ENCODE assay signal across 24 mouse cellular contexts in the genomic region with DNA sequence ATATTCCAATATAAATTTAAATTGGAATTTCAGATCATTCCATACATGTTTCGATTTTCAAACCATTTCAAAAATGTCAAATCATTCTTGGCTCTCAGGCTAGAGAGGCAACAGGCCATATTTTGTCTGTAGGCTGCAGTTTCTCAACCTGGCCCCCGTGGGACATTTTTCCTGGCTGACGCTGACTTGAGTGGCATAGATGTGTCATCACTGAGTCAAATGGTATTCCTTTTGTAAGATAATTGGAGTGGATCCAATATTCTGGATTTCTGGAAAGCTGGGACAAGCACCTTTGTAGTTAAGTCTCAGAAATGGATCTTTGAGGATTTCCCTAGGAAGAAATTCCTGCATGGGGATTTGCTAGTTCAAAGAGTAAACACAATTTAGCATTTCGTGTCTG. TPM values are rescaled to one million over a fixed set of nuclear protein-coding genes. Genes with fewer than 3 reads are reported as not detected.
A peak's percentile ranks its signal among the peaks of the same experiment; 100 is the strongest.
DNase-seq lines count a peak whose midpoint lies in the region; ATAC-seq and TF ChIP-seq lines count a peak whose summit lies in the region.
"Had no signal": no experiment of that assay in that cellular context is flagged by ENCODE, and none has a peak within 500 bp of the region (broad histone marks: within the 10 kb centered on the region; RNA-seq: fewer than 3 reads in every experiment).

No protein-coding gene starts in this region.

- no peaks in the 10 kb centered on the region for H3K9me3 ChIP-seq in midbrain, embryonic 15.5 days
- H3K9me3 ChIP-seq: embryonic facial prominence, embryonic 15.5 days; forebrain, embryonic 10.5 days; heart, embryonic 15.5 days; hindbrain, embryonic 15.5 days; midbrain, embryonic 12.5 days had no signal

- no peak for TF ChIP-seq POLR2A in embryonic fibroblast, embryonic 13.5 days (IDR thresholded peaks at IDR 0.05; ENCODE audit: low read depth, low read length)

- H3K4me1 ChIP-seq in embryonic fibroblast, embryonic 13.5 days (ENCODE audit: control insufficient read depth, insufficient read depth, low read length): no peaks in the 10 kb centered on the region
- H3K4me1 ChIP-seq in midbrain, embryonic 15.5 days: no peaks in the 10 kb centered on the region
- H3K4me1 ChIP-seq: embryonic facial prominence, embryonic 15.5 days; heart, embryonic 15.5 days; hindbrain, embryonic 15.5 days; midbrain, embryonic 12.5 days had no signal

- H3K27ac ChIP-seq in embryonic fibroblast, embryonic 13.5 days (ENCODE audit: insufficient read depth, low read length): peak overlapping the region; percentile 61; the same call in 1 of the 2 replicates
- no peak overlapping the region for H3K27ac ChIP-seq in midbrain, embryonic 15.5 days
- H3K27ac ChIP-seq: embryonic facial prominence, embryonic 15.5 days; forebrain, embryonic 10.5 days; heart, embryonic 15.5 days; hindbrain, embryonic 15.5 days; midbrain, embryonic 12.5 days; stomach, postnatal 0 days had no signal

- 77% methylated on average over 4 of the region's 4 CpGs for WGBS in midbrain, embryonic 15.5 days

- no peak overlapping the region for H3K4me3 ChIP-seq in embryonic fibroblast, embryonic 13.5 days (ENCODE audit: insufficient read depth, low read length)
- H3K4me3 ChIP-seq in midbrain, embryonic 15.5 days: no peak overlapping the region
- H3K4me3 ChIP-seq: embryonic facial prominence, embryonic 15.5 days; forebrain, embryonic 10.5 days; heart, embryonic 15.5 days; hindbrain, embryonic 15.5 days; midbrain, embryonic 12.5 days had no signal

- H3K9ac ChIP-seq in midbrain, embryonic 15.5 days: no peak overlapping the region
- H3K9ac ChIP-seq: embryonic facial prominence, embryonic 15.5 days; forebrain, postnatal 0 days; heart, embryonic 15.5 days; hindbrain, embryonic 15.5 days; midbrain, embryonic 12.5 days had no signal

- no peaks in the 10 kb centered on the region for H3K27me3 ChIP-seq in midbrain, embryonic 15.5 days (replicated peaks)
- H3K27me3 ChIP-seq: embryonic facial prominence, embryonic 15.5 days; heart, embryonic 15.5 days; hindbrain, embryonic 15.5 days; midbrain, embryonic 12.5 days had no signal

- TF ChIP-seq CTCF in embryonic fibroblast, embryonic 13.5 days (IDR thresholded peaks at IDR 0.05; ENCODE audit: borderline replicate concordance, insufficient read depth, low read length): no peak

- H3K4me2 ChIP-seq in midbrain, embryonic 15.5 days: no peak overlapping the region
- H3K4me2 ChIP-seq: embryonic facial prominence, embryonic 15.5 days; heart, embryonic 15.5 days; hindbrain, embryonic 15.5 days; midbrain, embryonic 12.5 days had no signal

- ATAC-seq in midbrain, embryonic 15.5 days (replicated peaks): no peak
- ATAC-seq: forebrain, postnatal 0 days; lung, postnatal 0 days had no signal

- no peaks in the 10 kb centered on the region for H3K36me3 ChIP-seq in midbrain, embryonic 15.5 days (replicated peaks)
- H3K36me3 ChIP-seq: embryonic facial prominence, embryonic 15.5 days; forebrain, embryonic 10.5 days; heart, embryonic 15.5 days; hindbrain, embryonic 15.5 days; midbrain, embryonic 12.5 days had no signal

- DNase-seq in adrenal gland, postnatal 10 days: peak; percentile 49
- no peak for DNase-seq in adrenal gland, postnatal 4 days (ENCODE audit: low spot score in 2 of 2)
- DNase-seq in NIH3T3 (ENCODE audit: low read depth): peak; percentile 81
- DNase-seq in cerebellum, postnatal 4 days (ENCODE audit: low spot score in 2 of 2): no peak
- no peak for DNase-seq in retina, embryonic 14.5 days (ENCODE audit: low spot score)
- DNase-seq: B cell, adult 2 months; cerebellum, adult 9-10 months; forebrain, postnatal 0 days; gastrocnemius, postnatal 25 days; heart, postnatal 4 days; kidney, adult 8-10 months; kidney, postnatal 10 days; right cerebral cortex, postnatal 14 days; thymus, adult 2 months; thymus, postnatal 4 days had no signal

RNA-seq across cellular contexts. Expression of a gene that starts 1.2 kb away (rescaled TPM):
- total RNA-seq in adrenal gland, postnatal 10 days (2021): 100 to 1,000 TPM in 1 of 2 experiments, 10 to 100 TPM in 1; 88.5 to 109 TPM
- 100 to 1,000 TPM; 142 to 178 TPM for total RNA-seq in adrenal gland, postnatal 4 days (2021)
- polyA plus RNA-seq in embryonic fibroblast, embryonic 13.5 days (2011; ENCODE audit: insufficient read length, low read depth, missing spikeins): 86.8 and 118 TPM in 2 replicates
- polyA plus RNA-seq in midbrain, embryonic 15.5 days (2015; fragmentation: Nextera tagmentation; extraction: Ambion mirVana): 32.2 and 34.2 TPM in 2 replicates

RNA-seq across cellular contexts. Expression of a gene that starts 39.0 kb away (rescaled TPM):
- total RNA-seq in adrenal gland, postnatal 10 days (2021): 10 to 100 TPM; 60.5 to 66.0 TPM
- 10 to 100 TPM; 80.3 to 82.8 TPM for total RNA-seq in adrenal gland, postnatal 4 days (2021)
- polyA plus RNA-seq in embryonic fibroblast, embryonic 13.5 days (2011; ENCODE audit: insufficient read length, low read depth, missing spikeins): 90.7 and 102 TPM in 2 replicates
- polyA plus RNA-seq in midbrain, embryonic 15.5 days (2015; fragmentation: Nextera tagmentation; extraction: Ambion mirVana): 27.7 and 29.0 TPM in 2 replicates

Comparison
In these comparisons a context has a peak if more than half of its experiments do, and no peak if none do; other contexts are left out.
1. DNase-seq: peak in adrenal gland, postnatal 10 days (single experiment) and NIH3T3 (single experiment); none in adrenal gland, postnatal 4 days (0 of 2), cerebellum, postnatal 4 days (0 of 2) and retina, embryonic 14.5 days (single experiment).